In the genomic region with DNA sequence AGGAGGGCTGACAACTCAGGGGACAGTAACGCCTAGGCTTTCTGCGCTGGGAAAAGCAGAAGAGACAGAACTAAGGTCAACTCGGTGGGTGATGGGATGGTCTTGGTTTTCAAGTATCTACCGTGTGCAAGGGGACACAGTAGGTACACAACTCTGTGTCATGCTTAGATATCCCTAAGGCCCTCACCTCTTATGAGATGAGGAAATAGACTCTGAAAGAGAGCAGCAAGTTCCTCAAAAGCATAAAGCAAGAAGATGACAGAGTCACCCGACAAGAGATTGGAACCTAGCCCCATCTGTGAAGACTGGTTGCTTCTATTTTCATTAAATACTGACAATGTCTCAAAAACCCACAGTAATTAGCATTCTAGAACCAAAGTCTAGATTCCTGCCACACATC, we compare ENCODE assay signal across 20 mouse cellular contexts. TPM values are rescaled to one million over a fixed set of nuclear protein-coding genes. Genes with fewer than 3 reads are reported as not detected.
A peak's percentile ranks its signal among the peaks of the same experiment; 100 is the strongest.
DNase-seq lines count a peak whose midpoint lies in the region; ATAC-seq and TF ChIP-seq lines count a peak whose summit lies in the region.
"Had no signal": no experiment of that assay in that cellular context is flagged by ENCODE, and none has a peak within 500 bp of the region (broad histone marks: within the 10 kb centered on the region; RNA-seq: fewer than 3 reads in every experiment).

No protein-coding gene starts in this region.

- peaks cover 9 to 29% of the 10 kb centered on the region in 2 experiments for H3K4me1 ChIP-seq in MEL (ENCODE audit: control insufficient read depth in 1 of 2, insufficient read depth in 2 of 2, low read length in 2 of 2)
- H3K4me1 ChIP-seq in forebrain, embryonic 10.5 days, result no peaks in the 10 kb centered on the region
- H3K4me1 ChIP-seq: embryonic facial prominence, embryonic 13.5 days; embryonic facial prominence, embryonic 15.5 days; forebrain, embryonic 13.5 days; forebrain, embryonic 15.5 days had no signal

- no peaks in the 10 kb centered on the region for H3K9me3 ChIP-seq in MEL (replicated peaks; ENCODE audit: insufficient read depth, low read length)
- H3K9me3 ChIP-seq in forebrain, embryonic 10.5 days, result no peaks in the 10 kb centered on the region
- H3K9me3 ChIP-seq: embryonic facial prominence, embryonic 13.5 days; embryonic facial prominence, embryonic 15.5 days; forebrain, embryonic 13.5 days; forebrain, embryonic 15.5 days had no signal

- WGBS in forebrain, embryonic 10.5 days, result 83% methylated on average over 5 of the region's 5 CpGs

- peak overlapping the region; percentile 52 for H3K27ac ChIP-seq in MEL (ENCODE audit: control insufficient read depth, low read depth, low read length)
- no peak overlapping the region for H3K27ac ChIP-seq in forebrain, embryonic 10.5 days
- H3K27ac ChIP-seq: embryonic facial prominence, embryonic 13.5 days; embryonic facial prominence, embryonic 15.5 days; forebrain, embryonic 13.5 days; forebrain, embryonic 15.5 days had no signal

- peaks cover 0 to 13% of the 10 kb centered on the region in 2 experiments; a peak in 2 of 4 replicates for H3K36me3 ChIP-seq in MEL (ENCODE audit: control insufficient read depth in 1 of 2, insufficient read depth in 2 of 2, low read length in 2 of 2)
- no peaks in the 10 kb centered on the region for H3K36me3 ChIP-seq in forebrain, embryonic 10.5 days (replicated peaks)
- H3K36me3 ChIP-seq: embryonic facial prominence, embryonic 13.5 days; embryonic facial prominence, embryonic 15.5 days; forebrain, embryonic 15.5 days had no signal

- no peaks in the 10 kb centered on the region for H3K27me3 ChIP-seq in MEL (ENCODE audit: control insufficient read depth in 1 of 2, insufficient read depth in 2 of 2, low read length in 2 of 2)
- H3K27me3 ChIP-seq in forebrain, embryonic 10.5 days (ENCODE audit: poor library complexity, severe bottlenecking), result no peaks in the 10 kb centered on the region
- H3K27me3 ChIP-seq: embryonic facial prominence, embryonic 13.5 days; embryonic facial prominence, embryonic 15.5 days; forebrain, embryonic 13.5 days; forebrain, embryonic 15.5 days had no signal

- no peak for TF ChIP-seq CTCF in MEL (IDR thresholded peaks at IDR 0.05 in 2 of 3, conservative IDR thresholded peaks at IDR 0.05 in 1 of 3; ENCODE audit: control insufficient read depth in 1 of 3, insufficient read depth in 1 of 3, low read depth in 2 of 3, low read length in 3 of 3, poor library complexity in 1 of 3, severe bottlenecking in 1 of 3)

- TF ChIP-seq EP300 in MEL (IDR thresholded peaks at IDR 0.05; ENCODE audit: low read depth in 1 of 2, low read length in 2 of 2), result peak in 1 of 2 experiments; percentile 59; a peak in 1 of 4 replicates

- no peaks in the 10 kb centered on the region for H3K79me2 ChIP-seq in MEL (ENCODE audit: control insufficient read depth, insufficient read depth, low read length, poor library complexity)

- H3K9ac ChIP-seq in MEL (ENCODE audit: control insufficient read depth, low read depth, low read length, poor library complexity, severe bottlenecking), result peak overlapping the region; percentile 42
- H3K9ac ChIP-seq: embryonic facial prominence, embryonic 13.5 days; embryonic facial prominence, embryonic 15.5 days; forebrain, embryonic 13.5 days; forebrain, embryonic 15.5 days; forebrain, postnatal 0 days had no signal

- TF ChIP-seq POLR2A in MEL (IDR thresholded peaks at IDR 0.05; ENCODE audit: control insufficient read depth in 1 of 2, insufficient read depth in 1 of 2, low read depth in 1 of 2, low read length in 2 of 2, poor library complexity in 1 of 2), result no peak

- no peak for TF ChIP-seq RAD21 in MEL (IDR thresholded peaks at IDR 0.05; ENCODE audit: low read depth, low read length)

- peak; percentile 83 for DNase-seq in MEL (ENCODE audit: low read depth, low spot score)
- no peak for DNase-seq in frontal cortex, adult 2 months (ENCODE audit: extremely low spot score in 1 of 2, low spot score in 1 of 2)
- no peak for DNase-seq in forebrain, embryonic 10.5 days (ENCODE audit: extremely low spot score, low spot score)
- DNase-seq: adrenal gland, adult 2 months; adrenal gland, postnatal 10 days; adrenal gland, postnatal 25 days; B cell, adult 2 months; cerebellum, adult 2 months; cerebellum, adult 9-10 months; cerebellum, postnatal 25 days; embryo, embryonic 11 days; forebrain, postnatal 0 days had no signal

- peak overlapping the region in 1 of 2 experiments; percentile 13; a peak in 2 of 4 replicates for H3K4me3 ChIP-seq in MEL (ENCODE audit: control insufficient read depth in 1 of 2, insufficient read depth in 1 of 2, low read depth in 2 of 2, low read length in 2 of 2)
- no peak overlapping the region for H3K4me3 ChIP-seq in forebrain, embryonic 10.5 days
- H3K4me3 ChIP-seq: embryonic facial prominence, embryonic 13.5 days; embryonic facial prominence, embryonic 15.5 days; erythroblast, embryonic 14.5 days; forebrain, embryonic 13.5 days; forebrain, embryonic 15.5 days had no signal

- peak; percentile 29; the same call in 1 of the 2 replicates for ATAC-seq in common myeloid progenitor, adult 5-6 weeks (replicated peaks; ENCODE audit: low read depth, poor library complexity, severe bottlenecking)
- ATAC-seq in megakaryocyte, adult 5-6 weeks (ENCODE audit: poor library complexity, severe bottlenecking), result peak; percentile 87
- no peak for ATAC-seq in CD4-positive, CD25-positive, alpha-beta regulatory T cell, adult 4 months
- ATAC-seq: forebrain, embryonic 13.5 days; forebrain, embryonic 15.5 days; forebrain, postnatal 0 days had no signal

TF ChIP-seq in MEL, 35 proteins besides CTCF, POLR2A, EP300 and RAD21:
- 0 out of 2 replicates have a peak, but pooled peaks have one; percentile 19 for TF ChIP-seq ELF1 (IDR thresholded peaks at IDR 0.05; ENCODE audit: low read depth, low read length)
- TF ChIP-seq ZKSCAN1 (IDR thresholded peaks at IDR 0.05; ENCODE audit: low read depth, low read length), result peak; percentile 90
- TF ChIP-seq E2F4 (IDR thresholded peaks at IDR 0.05; ENCODE audit: borderline replicate concordance, low read depth, low read length), result no peak

RNA-seq across cellular contexts. Expression of gene D5Ertd579e, which starts 10.0 kb away (rescaled TPM):
- total RNA-seq in MEL (2012; rRNA removed), result 15.9 and 18.9 TPM in 2 replicates
- polyA plus RNA-seq in MEL (2012; ENCODE audit: insufficient read depth in 1 of 2, insufficient read length in 2 of 2, low read depth in 1 of 2, low replicate concordance in 2 of 2, missing spikeins in 1 of 2), result 10 to 100 TPM in 1 of 2 experiments, not detected in 1; 31.1 TPM
- total RNA-seq in common myeloid progenitor, adult 5-6 weeks (2017), result 28.0 and 44.8 TPM in 2 replicates
- 20.0 and 27.1 TPM in 2 replicates for total RNA-seq in megakaryocyte, adult 5-6 weeks (2015)
- total RNA-seq in megakaryocyte, adult 5-6 weeks (2017), result 35.9 and 36.0 TPM in 2 replicates
- polyA plus RNA-seq in frontal cortex, adult 2 months (2012; rRNA removed), result 55.2 and 57.8 TPM in 2 replicates
- polyA plus RNA-seq in forebrain, embryonic 10.5 days (2016; fragmentation: Nextera tagmentation; extraction: Ambion mirVana), result 27.6 and 31.3 TPM in 2 replicates
- polyA plus RNA-seq in CD4-positive, CD25-positive, alpha-beta regulatory T cell, adult 4 months (2017; shearing (Covaris generic)), result 10 to 100 TPM; 32.6 to 34.7 TPM

RNA-seq across cellular contexts. Expression of gene Bloc1s4, which starts 42.7 kb away (rescaled TPM):
- 27.9 and 32.9 TPM in 2 replicates for total RNA-seq in MEL (2012; rRNA removed)
- 10 to 100 TPM in 1 of 2 experiments, not detected in 1; 29.8 TPM for polyA plus RNA-seq in MEL (2012; ENCODE audit: insufficient read depth in 1 of 2, insufficient read length in 2 of 2, low read depth in 1 of 2, low replicate concordance in 2 of 2, missing spikeins in 1 of 2)
- total RNA-seq in common myeloid progenitor, adult 5-6 weeks (2017), result 18.3 and 20.3 TPM in 2 replicates
- 11.4 and 14.9 TPM in 2 replicates for total RNA-seq in megakaryocyte, adult 5-6 weeks (2015)
- 12.2 and 13.2 TPM in 2 replicates for total RNA-seq in megakaryocyte, adult 5-6 weeks (2017)
- polyA plus RNA-seq in frontal cortex, adult 2 months (2012; rRNA removed), result 23.4 and 24.0 TPM in 2 replicates
- polyA plus RNA-seq in forebrain, embryonic 10.5 days (2016; fragmentation: Nextera tagmentation; extraction: Ambion mirVana), result 19.7 and 20.6 TPM in 2 replicates
- polyA plus RNA-seq in CD4-positive, CD25-positive, alpha-beta regulatory T cell, adult 4 months (2017; shearing (Covaris generic)), result 1 to 10 TPM in 1 of 2 experiments, under 1 TPM in 1; 0.67 to 2.9 TPM
